Mouse (Mus musculus): ENCODE measurements around the gene Bicd2. TPM values are rescaled to one million over a fixed set of nuclear protein-coding genes. Genes with fewer than 3 reads are reported as not detected.

Gene Bicd2
- polyA plus RNA-seq, 1 experiment from 2014 or later, result 59.8 TPM

DNA sequence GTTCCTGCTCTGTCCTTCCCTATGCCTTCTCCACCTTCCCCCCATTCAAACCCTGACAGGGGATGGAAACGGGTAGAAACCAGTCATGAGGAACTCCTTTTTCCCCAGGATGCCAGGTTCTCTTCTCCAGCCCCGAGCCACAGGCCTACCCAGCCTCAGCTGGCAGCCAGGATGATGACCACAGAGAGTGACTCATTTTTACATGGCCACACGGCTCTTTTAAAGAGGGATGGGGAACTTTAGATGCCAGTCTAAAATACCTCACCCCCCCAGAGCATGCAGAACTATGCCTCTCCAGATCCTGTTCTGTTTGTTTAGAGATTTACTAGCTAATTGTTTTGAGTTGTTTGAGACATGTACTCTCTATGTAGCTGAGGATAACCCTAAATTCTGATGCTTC is 19.9 kb upstream of the Bicd2 start:
- no peak overlapping the region for H3K4me2 ChIP-seq (ENCODE audit: low read depth, low read length)
- peaks cover 6% of the 10 kb centered on the region for H3K4me1 ChIP-seq (ENCODE audit: control insufficient read depth, insufficient read depth, low read length)
- no peak overlapping the region for H3K27ac ChIP-seq (ENCODE audit: low read length)
- H3K9me3 ChIP-seq (replicated peaks; ENCODE audit: control insufficient read depth, low read length), result no peaks in the 10 kb centered on the region
- H3K27me3 ChIP-seq (ENCODE audit: control insufficient read depth, insufficient read depth, low read length), result no peaks in the 10 kb centered on the region
- no peak overlapping the region for H3K9ac ChIP-seq (ENCODE audit: low read length)
- ATAC-seq (replicated peaks; ENCODE audit: extremely low read depth, insufficient read depth, low FRiP score), result no peak
- 76% methylated on average over 3 of the region's 3 CpGs for WGBS
- H3K36me3 ChIP-seq (ENCODE audit: control insufficient read depth, insufficient read depth), result no peaks in the 10 kb centered on the region
- H3K4me3 ChIP-seq (ENCODE audit: low read length), result no peak overlapping the region

DNA sequence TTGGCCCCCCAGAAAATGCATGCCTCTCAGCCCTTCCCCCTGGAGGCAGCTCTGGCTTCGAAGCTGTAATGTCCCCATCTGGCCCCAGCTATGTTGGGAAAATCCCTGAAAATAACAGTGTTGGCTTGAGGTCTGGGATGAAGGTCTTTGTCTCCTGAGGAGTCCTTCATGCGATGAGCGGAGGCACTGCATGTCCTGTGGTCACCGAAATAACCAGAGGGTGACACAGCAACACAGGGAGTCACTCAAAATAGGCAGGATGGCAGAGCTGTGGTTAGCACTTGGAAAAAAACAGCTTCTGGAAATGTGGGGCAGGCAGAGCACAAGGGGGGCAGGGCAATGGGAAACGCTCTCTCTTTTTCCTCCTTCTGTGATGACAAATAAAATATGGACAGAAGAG is 19.2 kb upstream of the Bicd2 start:
- Histone ChIP-seq H3K27ac (ENCODE audit: low read length) (no peak overlapping the region), H3K4me3 (ENCODE audit: low read length) (no peak overlapping the region), H3K27me3 (ENCODE audit: control insufficient read depth, insufficient read depth, low read length) (no peaks in the 10 kb centered on the region), H3K9me3 (replicated peaks; ENCODE audit: control insufficient read depth, low read length) (no peaks in the 10 kb centered on the region), H3K4me2 (ENCODE audit: low read depth, low read length) (no peak overlapping the region), H3K9ac (ENCODE audit: low read length) (no peak overlapping the region), H3K36me3 (ENCODE audit: control insufficient read depth, insufficient read depth) (no peaks in the 10 kb centered on the region), H3K4me1 (ENCODE audit: control insufficient read depth, insufficient read depth, low read length) (peaks cover 6% of the 10 kb centered on the region)
- 69% methylated on average over 5 of the region's 5 CpGs for WGBS
- ATAC-seq (replicated peaks; ENCODE audit: extremely low read depth, insufficient read depth, low FRiP score), result no peak

DNA sequence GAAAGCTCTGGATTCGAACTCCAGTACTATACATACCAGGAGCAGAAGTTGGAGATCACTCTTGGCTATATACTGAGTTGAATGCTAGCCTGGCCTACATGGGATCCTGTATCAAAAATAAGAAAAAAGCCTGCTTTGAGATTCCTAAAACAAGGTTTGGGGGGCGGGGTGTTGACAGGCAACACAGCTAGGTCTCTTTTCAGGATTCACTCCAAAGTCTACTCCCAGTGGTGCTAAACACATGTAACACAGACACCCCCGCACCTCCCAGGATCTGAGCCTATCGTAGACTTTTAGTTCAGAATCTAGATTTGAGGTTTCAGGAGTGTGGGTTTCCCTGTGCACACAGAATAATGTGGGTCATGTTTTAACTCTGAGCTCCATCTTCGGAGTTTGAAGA is 18.6 kb upstream of the Bicd2 start:
- Histone ChIP-seq H3K9me3 (replicated peaks; ENCODE audit: control insufficient read depth, low read length) (no peaks in the 10 kb centered on the region), H3K27me3 (ENCODE audit: control insufficient read depth, insufficient read depth, low read length) (no peaks in the 10 kb centered on the region), H3K27ac (ENCODE audit: low read length) (no peak overlapping the region), H3K4me2 (ENCODE audit: low read depth, low read length) (no peak overlapping the region), H3K4me3 (ENCODE audit: low read length) (no peak overlapping the region), H3K36me3 (ENCODE audit: control insufficient read depth, insufficient read depth) (no peaks in the 10 kb centered on the region), H3K9ac (ENCODE audit: low read length) (no peak overlapping the region), H3K4me1 (ENCODE audit: control insufficient read depth, insufficient read depth, low read length) (peaks cover 6% of the 10 kb centered on the region)
- ATAC-seq (replicated peaks; ENCODE audit: extremely low read depth, insufficient read depth, low FRiP score), result no peak
- 79% methylated on average over 5 of the region's 5 CpGs for WGBS

DNA sequence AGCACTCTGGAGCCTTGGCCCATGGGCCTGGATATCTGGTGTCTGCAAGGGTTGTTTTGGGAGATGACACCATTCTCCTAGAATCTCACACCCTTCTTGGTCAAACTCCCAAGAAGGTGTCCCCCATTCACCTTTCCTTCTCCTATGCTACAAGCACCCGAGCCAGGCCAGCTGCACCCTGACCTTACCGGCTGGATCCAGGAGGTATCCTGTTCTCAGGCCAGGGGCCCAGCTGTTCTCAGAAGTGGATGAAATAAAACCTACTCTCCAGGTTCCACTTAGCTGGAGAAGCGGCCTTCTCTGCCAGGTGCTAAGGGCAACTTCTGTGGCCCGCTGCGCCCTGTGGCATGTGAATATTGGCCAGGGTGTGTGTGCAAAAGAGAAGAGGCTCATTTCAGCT is 16.5 kb upstream of the Bicd2 start:
- WGBS, result 80% methylated on average over 5 of the region's 5 CpGs
- Histone ChIP-seq H3K36me3 (ENCODE audit: control insufficient read depth, insufficient read depth) (no peaks in the 10 kb centered on the region), H3K9me3 (replicated peaks; ENCODE audit: control insufficient read depth, low read length) (no peaks in the 10 kb centered on the region), H3K9ac (ENCODE audit: low read length) (no peak overlapping the region), H3K27ac (ENCODE audit: low read length) (no peak overlapping the region), H3K27me3 (ENCODE audit: control insufficient read depth, insufficient read depth, low read length) (no peaks in the 10 kb centered on the region), H3K4me1 (ENCODE audit: control insufficient read depth, insufficient read depth, low read length) (peaks cover 4% of the 10 kb centered on the region), H3K4me3 (ENCODE audit: low read length) (no peak overlapping the region), H3K4me2 (ENCODE audit: low read depth, low read length) (no peak overlapping the region)
- no peak for ATAC-seq (replicated peaks; ENCODE audit: extremely low read depth, insufficient read depth, low FRiP score)

DNA sequence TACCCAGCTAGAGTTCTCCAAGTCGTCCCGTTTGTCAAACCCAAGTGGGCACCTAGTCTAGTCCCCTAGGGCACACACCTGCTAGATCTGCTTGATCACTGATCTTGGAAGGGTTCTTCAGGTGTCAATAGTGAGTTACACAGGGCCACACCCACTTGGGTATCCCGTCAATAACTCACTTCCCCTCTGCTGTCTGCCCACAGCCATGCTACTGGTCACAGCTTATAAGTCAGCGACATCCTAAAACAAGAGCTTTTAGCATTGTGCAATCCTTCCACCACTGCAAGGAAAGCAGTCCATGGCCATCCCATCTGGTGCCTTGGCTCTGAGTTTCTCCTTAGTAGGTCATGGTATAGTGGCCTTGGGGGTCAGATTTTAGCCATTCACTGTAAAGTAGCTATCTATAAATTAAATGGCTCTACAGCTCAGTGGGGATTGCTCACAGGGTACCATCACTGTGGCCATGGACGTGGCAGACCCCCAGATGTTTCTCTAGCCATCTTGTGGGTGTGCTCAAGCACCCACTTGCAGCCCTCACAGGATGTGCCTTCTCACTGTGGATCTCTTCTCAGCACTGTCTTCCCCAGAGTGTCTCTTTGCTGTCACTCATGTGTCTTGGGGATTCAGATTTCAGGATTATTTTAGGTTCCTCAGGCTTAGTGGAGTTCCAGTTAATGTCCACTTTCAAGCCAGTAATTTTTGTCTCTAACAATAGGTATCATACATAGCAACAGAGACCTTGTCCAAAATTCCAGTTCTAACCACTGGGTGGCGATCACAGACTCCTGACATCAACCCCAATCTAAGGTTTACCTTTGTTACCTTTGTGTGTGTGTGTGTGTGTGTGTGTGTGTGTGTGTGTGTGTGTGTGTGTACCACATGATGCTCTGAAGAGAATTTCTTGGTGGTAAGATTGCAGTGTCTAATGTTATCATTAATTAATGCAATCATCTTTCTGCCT is 14.9 kb upstream of the Bicd2 start:
- H3K4me3 ChIP-seq (ENCODE audit: low read length), result no peak overlapping the region
- ATAC-seq (replicated peaks; ENCODE audit: extremely low read depth, insufficient read depth, low FRiP score), result no peak

DNA sequence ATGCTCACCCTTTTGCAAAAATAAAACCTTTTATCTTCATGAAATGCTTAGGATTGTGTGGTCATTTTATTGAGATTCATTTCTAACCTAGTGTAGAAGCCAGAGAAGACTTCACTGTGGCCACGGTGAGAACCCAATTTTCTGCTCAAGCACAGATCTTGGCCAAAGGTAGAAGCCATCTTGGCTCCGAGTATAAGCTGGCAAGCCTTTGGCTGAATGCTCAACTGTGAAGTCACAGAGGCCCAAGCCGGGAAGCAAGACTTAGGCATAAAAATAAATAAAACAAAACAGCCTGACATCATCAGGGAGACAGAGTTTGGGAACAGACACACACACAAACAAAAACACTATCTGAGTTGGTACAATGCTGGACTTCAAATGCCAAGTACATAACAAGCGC is 13.3 kb upstream of the Bicd2 start:
- Histone ChIP-seq H3K4me2 (ENCODE audit: low read depth, low read length) (no peak overlapping the region), H3K9me3 (replicated peaks; ENCODE audit: control insufficient read depth, low read length) (no peaks in the 10 kb centered on the region), H3K4me3 (ENCODE audit: low read length) (no peak overlapping the region), H3K36me3 (ENCODE audit: control insufficient read depth, insufficient read depth) (no peaks in the 10 kb centered on the region), H3K9ac (ENCODE audit: low read length) (no peak overlapping the region), H3K27ac (ENCODE audit: low read length) (no peak overlapping the region), H3K4me1 (ENCODE audit: control insufficient read depth, insufficient read depth, low read length) (no peaks in the 10 kb centered on the region), H3K27me3 (ENCODE audit: control insufficient read depth, insufficient read depth, low read length) (no peaks in the 10 kb centered on the region)
- WGBS, result 72% methylated on average over 4 of the region's 4 CpGs
- no peak for ATAC-seq (replicated peaks; ENCODE audit: extremely low read depth, insufficient read depth, low FRiP score)

More for the DNA sequence above, 14.9 kb upstream of the Bicd2 start:
- no peak overlapping the region for H3K9ac ChIP-seq (ENCODE audit: low read length)
- H3K4me1 ChIP-seq (ENCODE audit: control insufficient read depth, insufficient read depth, low read length), result no peaks in the 10 kb centered on the region
- H3K9me3 ChIP-seq (replicated peaks; ENCODE audit: control insufficient read depth, low read length), result no peaks in the 10 kb centered on the region
- no peak overlapping the region for H3K4me2 ChIP-seq (ENCODE audit: low read depth, low read length)
- H3K27ac ChIP-seq (ENCODE audit: low read length), result no peak overlapping the region
- no peaks in the 10 kb centered on the region for H3K27me3 ChIP-seq (ENCODE audit: control insufficient read depth, insufficient read depth, low read length)
- no peaks in the 10 kb centered on the region for H3K36me3 ChIP-seq (ENCODE audit: control insufficient read depth, insufficient read depth)
- 52% methylated on average over 6 of the region's 6 CpGs for WGBS

DNA sequence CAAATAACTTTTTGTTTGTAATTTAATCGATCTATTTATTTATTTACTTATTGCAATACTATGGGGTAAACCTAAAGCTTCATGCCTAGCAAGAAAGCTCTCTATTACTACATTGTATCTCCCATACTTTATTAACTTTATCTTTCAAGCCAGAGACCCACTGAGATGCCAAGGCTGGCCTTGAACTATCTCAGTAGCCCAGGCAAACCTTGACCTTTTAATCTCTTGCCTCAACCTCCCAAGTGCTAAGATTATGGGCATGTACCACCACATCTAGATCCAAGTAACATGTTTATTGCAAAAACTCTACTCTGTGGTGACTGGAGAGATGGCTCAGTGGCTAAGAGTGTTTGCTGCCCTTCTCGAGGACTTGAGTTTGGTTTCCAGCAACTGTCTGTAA is 8.1 kb upstream of the Bicd2 start:
- no peaks in the 10 kb centered on the region for H3K36me3 ChIP-seq (ENCODE audit: control insufficient read depth, insufficient read depth)
- no peak overlapping the region for H3K9ac ChIP-seq (ENCODE audit: low read length)
- no peaks in the 10 kb centered on the region for H3K4me1 ChIP-seq (ENCODE audit: control insufficient read depth, insufficient read depth, low read length)
- 67% methylated on average over 2 of the region's 2 CpGs for WGBS
- no peak overlapping the region for H3K27ac ChIP-seq (ENCODE audit: low read length)
- no peaks in the 10 kb centered on the region for H3K9me3 ChIP-seq (replicated peaks; ENCODE audit: control insufficient read depth, low read length)
- no peak overlapping the region for H3K4me3 ChIP-seq (ENCODE audit: low read length)
- H3K4me2 ChIP-seq (ENCODE audit: low read depth, low read length), result no peak overlapping the region
- H3K27me3 ChIP-seq (ENCODE audit: control insufficient read depth, insufficient read depth, low read length), result no peaks in the 10 kb centered on the region
- ATAC-seq (replicated peaks; ENCODE audit: extremely low read depth, insufficient read depth, low FRiP score), result no peak

DNA sequence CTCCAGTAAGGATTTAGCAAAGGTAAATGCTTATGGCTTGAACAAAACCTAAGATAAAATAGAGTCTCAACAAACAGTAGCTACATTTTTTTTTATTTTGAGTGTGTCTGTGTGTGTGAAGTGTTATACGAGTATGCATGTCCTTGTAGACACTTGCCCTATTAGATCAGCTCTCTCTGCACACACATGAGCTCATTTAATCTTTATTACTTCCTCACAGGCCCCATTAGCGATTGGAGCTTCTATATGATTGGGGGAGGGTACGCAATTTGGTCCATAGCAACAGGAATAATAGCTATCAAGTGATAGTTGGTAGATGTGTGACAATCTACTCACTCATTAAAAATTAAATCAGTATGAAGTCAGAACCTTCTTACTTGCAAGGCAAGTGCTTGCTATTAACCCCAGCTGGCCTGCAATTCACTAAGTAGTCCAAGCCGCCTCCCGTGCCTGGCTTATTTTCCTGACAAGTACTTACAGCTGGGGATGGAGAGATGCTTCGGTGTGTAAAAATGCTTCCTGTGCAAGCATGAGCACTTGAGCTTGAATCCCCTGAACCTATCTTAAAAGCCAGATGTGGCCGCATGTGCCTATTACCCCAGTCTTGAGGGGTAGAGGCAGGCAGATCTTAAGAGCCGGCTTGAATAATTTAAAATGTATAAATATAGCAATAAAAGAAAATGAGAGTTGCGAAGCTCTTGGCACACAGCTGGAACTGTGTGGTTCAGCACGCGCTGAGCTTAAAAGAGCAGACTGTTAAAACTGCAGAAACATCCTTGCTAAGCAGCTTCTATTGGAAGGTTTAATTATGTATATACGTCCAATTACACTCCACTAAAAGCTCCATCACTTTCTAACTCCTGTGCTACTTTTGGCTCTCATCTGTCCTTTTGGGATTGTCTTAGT is 6.1 kb upstream of the Bicd2 start:
- Histone ChIP-seq H3K4me2 (ENCODE audit: low read depth, low read length) (no peak overlapping the region), H3K4me1 (ENCODE audit: control insufficient read depth, insufficient read depth, low read length) (peaks cover 1% of the 10 kb centered on the region), H3K4me3 (ENCODE audit: low read length) (no peak overlapping the region), H3K27me3 (ENCODE audit: control insufficient read depth, insufficient read depth, low read length) (no peaks in the 10 kb centered on the region), H3K36me3 (ENCODE audit: control insufficient read depth, insufficient read depth) (no peaks in the 10 kb centered on the region), H3K9ac (ENCODE audit: low read length) (no peak overlapping the region), H3K9me3 (replicated peaks; ENCODE audit: control insufficient read depth, low read length) (no peaks in the 10 kb centered on the region), H3K27ac (ENCODE audit: low read length) (no peak overlapping the region)
- ATAC-seq (replicated peaks; ENCODE audit: extremely low read depth, insufficient read depth, low FRiP score), result no peak
- 80% methylated on average over 12 of the region's 12 CpGs for WGBS

Data from heart, embryonic 16.5 days (tissue).